Mouse (Mus musculus): ENCODE measurements at regions not wholly inside any gene's neighbourhood (a gene's known extent, or its start where the extent isn't known, plus 50 kb on each side); places are given as distances from the start of the nearest gene placed in this dataset.

DNA sequence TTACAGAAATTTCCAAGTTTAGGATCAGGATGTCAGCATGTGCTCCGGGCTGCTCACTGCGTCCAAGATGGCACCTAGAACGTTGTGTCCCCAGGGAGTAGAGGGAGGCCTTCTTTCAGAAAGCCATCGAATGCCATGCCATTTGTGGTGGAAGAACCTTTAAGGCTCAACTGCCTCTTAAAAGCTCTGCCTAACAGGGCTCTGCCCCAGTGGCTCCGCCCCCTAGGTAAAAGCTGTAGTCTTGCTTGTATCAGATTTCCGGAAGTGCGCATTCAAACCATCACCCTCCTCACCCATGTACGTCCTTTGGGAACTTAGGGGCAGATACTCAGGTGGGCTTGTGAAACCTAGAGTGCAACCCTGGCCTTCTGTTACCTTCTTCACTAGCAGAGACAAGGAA is 54.0 kb upstream of the Psmd7 start:
- Histone ChIP-seq H3K36me3 (replicated peaks) (no peaks in the 10 kb centered on the region), H3K27ac (replicated peaks) (no peak overlapping the region), H3K9me3 (no peaks in the 10 kb centered on the region), H3K4me1 (peaks cover 5% of the 10 kb centered on the region; the same call in 1 of the 2 replicates), H3K27me3 (replicated peaks; ENCODE audit: low read depth, poor library complexity, severe bottlenecking) (no peaks in the 10 kb centered on the region), H3K4me3 (no peak overlapping the region)
- DNase-seq (ENCODE audit: low spot score): no peak
- 75% methylated on average over 8 of the region's 8 CpGs for WGBS

DNA sequence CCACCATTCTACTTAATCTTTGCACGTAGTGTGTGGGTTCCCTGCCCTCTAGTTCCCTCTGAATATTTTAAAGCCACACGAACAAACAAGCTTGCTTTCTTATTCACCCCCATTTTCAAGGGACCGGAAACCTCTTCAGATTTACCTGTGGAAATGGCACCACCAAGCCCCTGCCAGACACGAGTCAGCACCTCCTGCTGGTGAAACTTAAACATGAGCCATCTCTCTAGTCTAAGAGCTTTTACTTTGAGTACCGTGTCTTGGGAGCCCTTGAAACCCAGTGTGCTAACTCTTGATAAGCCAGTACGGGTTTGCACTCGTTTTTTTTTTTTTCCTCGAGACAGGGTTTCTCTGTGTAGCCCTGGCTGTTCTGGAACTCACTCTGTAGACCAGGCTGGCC is 59.7 kb upstream of the Psmd7 start:
- no peaks in the 10 kb centered on the region for H3K4me1 ChIP-seq
- no peak overlapping the region for H3K27ac ChIP-seq (replicated peaks)
- H3K4me3 ChIP-seq: no peak overlapping the region
- DNase-seq (ENCODE audit: low spot score): no peak
- 84% methylated on average over 8 of the region's 8 CpGs for WGBS
- no peaks in the 10 kb centered on the region for H3K36me3 ChIP-seq (replicated peaks)
- no peaks in the 10 kb centered on the region for H3K9me3 ChIP-seq
- H3K27me3 ChIP-seq (replicated peaks; ENCODE audit: low read depth, poor library complexity, severe bottlenecking): no peaks in the 10 kb centered on the region

DNA sequence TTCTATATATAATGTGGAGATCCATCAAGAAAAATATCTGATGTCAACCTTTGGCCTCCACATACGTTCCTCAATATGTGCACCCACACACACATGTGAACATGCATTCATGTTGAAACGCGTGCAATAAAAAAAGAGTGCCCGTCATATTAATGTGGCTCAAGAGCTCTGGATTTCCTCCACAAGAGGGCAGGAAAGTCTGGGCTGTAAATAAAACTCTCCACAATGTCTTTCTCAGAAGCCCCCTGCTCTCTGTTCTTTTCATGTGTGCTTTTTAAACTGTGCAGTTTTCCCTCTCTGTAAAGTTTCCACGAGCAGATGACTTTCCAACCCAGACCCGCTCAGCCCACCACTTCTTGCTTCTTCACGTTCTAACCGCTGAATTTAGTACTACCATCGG is 62.0 kb upstream of the Psmd7 start:
- H3K9me3 ChIP-seq: no peaks in the 10 kb centered on the region
- no peaks in the 10 kb centered on the region for H3K4me1 ChIP-seq
- H3K36me3 ChIP-seq (replicated peaks): no peaks in the 10 kb centered on the region
- WGBS: 92% methylated on average over 9 of the region's 9 CpGs
- no peak for DNase-seq (ENCODE audit: low spot score)
- H3K27me3 ChIP-seq (replicated peaks; ENCODE audit: low read depth, poor library complexity, severe bottlenecking): no peaks in the 10 kb centered on the region
- H3K27ac ChIP-seq (replicated peaks): no peak overlapping the region
- H3K4me3 ChIP-seq: no peak overlapping the region

DNA sequence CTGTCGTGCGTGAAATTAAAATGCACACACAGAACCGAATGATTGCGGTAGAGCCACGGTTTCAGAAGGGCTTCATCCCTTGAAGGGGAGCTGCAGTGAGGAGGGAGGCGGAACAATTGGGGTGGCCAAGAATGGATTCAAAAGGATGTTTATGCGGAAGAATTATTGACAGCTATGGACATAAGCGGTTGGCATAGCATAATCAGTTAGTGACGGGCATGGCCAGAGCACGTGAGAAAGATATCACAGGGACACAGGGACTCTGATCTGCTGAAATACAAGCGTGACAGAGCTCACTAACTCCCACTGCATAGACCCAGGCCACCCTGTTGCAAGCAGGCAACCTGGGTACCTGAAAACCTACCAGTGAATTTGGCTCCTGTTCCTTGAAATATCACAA is 63.2 kb upstream of the Psmd7 start:
- Histone ChIP-seq H3K27me3 (replicated peaks; ENCODE audit: low read depth, poor library complexity, severe bottlenecking) (no peaks in the 10 kb centered on the region), H3K36me3 (replicated peaks) (no peaks in the 10 kb centered on the region), H3K4me3 (no peak overlapping the region), H3K4me1 (no peaks in the 10 kb centered on the region), H3K27ac (replicated peaks) (no peak overlapping the region), H3K9me3 (no peaks in the 10 kb centered on the region)
- DNase-seq (ENCODE audit: low spot score): no peak
- WGBS: 87% methylated on average over 11 of the region's 11 CpGs

DNA sequence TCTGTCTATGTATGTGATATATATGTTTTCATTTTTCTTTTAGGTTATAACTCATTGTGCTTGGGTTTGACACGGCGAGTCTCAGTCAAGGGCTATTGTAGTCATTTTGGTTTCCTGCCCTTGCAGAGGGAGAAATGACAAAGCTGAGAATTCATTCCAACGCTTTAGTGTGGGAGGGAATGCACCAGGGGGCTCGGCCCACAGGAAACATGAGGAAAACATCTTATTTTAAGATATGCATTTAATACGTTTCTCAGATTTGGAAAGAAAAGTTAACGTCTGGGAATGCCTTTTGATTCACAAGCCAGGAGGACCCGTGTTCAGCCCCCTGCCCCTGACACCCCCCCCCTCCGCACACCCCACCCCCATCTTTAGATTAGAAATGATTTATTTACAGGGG is 64.0 kb upstream of the Psmd7 start:
- Histone ChIP-seq H3K36me3 (replicated peaks) (no peaks in the 10 kb centered on the region), H3K4me3 (no peak overlapping the region), H3K27me3 (replicated peaks; ENCODE audit: low read depth, poor library complexity, severe bottlenecking) (no peaks in the 10 kb centered on the region), H3K4me1 (no peaks in the 10 kb centered on the region), H3K9me3 (no peaks in the 10 kb centered on the region), H3K27ac (replicated peaks) (no peak overlapping the region)
- 84% methylated on average over 8 of the region's 8 CpGs for WGBS
- no peak for DNase-seq (ENCODE audit: low spot score)

DNA sequence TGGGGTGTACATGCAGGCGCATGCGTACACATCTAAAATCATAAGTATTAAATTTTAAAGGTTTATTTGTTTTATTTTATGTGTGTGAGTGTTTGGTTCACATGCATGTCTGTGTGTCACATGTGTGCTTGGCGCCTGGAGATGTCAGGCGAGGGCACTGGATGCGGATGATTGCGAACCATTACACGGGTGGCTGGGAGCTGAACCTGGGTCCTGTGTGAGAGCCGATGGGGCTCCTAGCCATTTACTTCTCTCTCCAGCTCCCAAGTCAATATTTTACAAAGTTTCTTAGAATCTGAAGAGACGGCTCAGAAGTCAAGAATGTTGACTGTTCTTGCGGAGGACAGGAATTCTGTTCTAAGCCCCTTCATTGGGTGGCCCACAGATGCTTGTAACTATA is 65.4 kb upstream of the Psmd7 start:
- no peak overlapping the region for H3K4me3 ChIP-seq
- no peaks in the 10 kb centered on the region for H3K36me3 ChIP-seq (replicated peaks)
- H3K27ac ChIP-seq (replicated peaks): no peak overlapping the region
- WGBS: 94% methylated on average over 10 of the region's 10 CpGs
- no peaks in the 10 kb centered on the region for H3K4me1 ChIP-seq
- H3K9me3 ChIP-seq: no peaks in the 10 kb centered on the region
- no peak for DNase-seq (ENCODE audit: low spot score)
- no peaks in the 10 kb centered on the region for H3K27me3 ChIP-seq (replicated peaks; ENCODE audit: low read depth, poor library complexity, severe bottlenecking)

DNA sequence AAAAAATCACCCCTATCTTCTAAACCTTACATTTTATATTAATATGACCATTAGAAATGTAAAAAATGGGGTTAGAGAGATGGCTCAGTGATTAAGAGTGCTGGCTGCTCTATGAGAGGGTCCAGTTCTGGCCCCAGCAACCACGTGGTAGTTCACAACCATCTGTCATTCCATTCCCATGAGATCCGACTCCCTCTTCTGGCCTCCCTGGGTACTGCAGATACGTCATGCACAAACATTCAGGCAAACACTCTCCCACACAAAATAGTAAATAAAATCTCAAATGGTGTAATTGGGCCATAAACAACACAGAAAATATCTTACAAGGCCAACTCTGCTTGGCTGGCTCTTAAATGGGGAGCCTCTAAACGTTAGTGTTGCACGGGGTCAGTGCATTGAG is 68.4 kb upstream of the Psmd7 start:
- Histone ChIP-seq H3K4me3 (no peak overlapping the region), H3K27ac (replicated peaks) (no peak overlapping the region), H3K36me3 (replicated peaks) (no peaks in the 10 kb centered on the region), H3K4me1 (no peaks in the 10 kb centered on the region), H3K27me3 (replicated peaks; ENCODE audit: low read depth, poor library complexity, severe bottlenecking) (no peaks in the 10 kb centered on the region; the same call in 1 of the 2 replicates), H3K9me3 (no peaks in the 10 kb centered on the region)
- 76% methylated on average over 5 of the region's 5 CpGs for WGBS
- no peak for DNase-seq (ENCODE audit: low spot score)

DNA sequence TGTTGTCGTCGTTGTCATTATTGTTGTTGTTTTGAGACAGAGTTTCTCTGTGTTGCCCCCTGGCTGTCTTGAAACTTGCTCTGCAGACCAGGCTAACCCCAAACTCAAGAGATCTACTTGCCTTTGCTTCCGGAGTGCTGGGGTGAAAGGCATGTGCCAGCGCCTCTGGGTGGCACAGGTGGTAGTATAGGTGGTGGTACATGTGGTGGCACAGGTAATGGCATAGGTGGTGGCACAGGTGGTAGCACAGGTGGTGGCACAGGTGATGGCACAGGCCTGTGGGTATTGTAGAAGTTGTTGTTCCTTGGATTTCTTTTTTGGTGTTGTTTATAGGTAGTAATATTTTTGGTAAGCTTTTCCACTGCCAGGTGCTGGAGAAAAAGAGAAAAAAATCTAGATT is 69.5 kb upstream of the Psmd7 start:
- Histone ChIP-seq H3K27me3 (replicated peaks; ENCODE audit: low read depth, poor library complexity, severe bottlenecking) (no peaks in the 10 kb centered on the region; the same call in 1 of the 2 replicates), H3K4me1 (no peaks in the 10 kb centered on the region), H3K4me3 (no peak overlapping the region), H3K9me3 (no peaks in the 10 kb centered on the region), H3K27ac (replicated peaks) (no peak overlapping the region), H3K36me3 (replicated peaks) (no peaks in the 10 kb centered on the region)
- 92% methylated on average over 4 of the region's 4 CpGs for WGBS
- DNase-seq (ENCODE audit: low spot score): no peak

DNA sequence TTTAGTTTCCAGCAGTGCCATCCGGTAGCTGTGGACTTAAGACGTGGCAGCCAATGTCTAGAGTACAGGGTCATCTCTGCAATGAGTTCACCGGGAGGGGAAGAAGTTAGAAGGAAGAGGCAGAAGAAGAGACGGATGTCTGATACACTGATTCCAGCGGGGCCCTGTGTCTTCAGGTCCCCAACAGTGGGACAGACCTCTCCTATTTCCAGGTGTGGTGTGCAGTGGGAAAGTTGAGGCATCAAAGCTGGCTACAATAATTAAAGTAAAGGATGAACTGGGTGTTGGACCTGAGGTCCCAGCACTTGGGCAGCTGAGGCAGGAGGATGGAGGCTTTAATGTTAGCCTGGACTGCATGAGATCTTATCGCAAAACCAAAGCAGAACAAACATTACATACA is 70.1 kb upstream of the Psmd7 start:
- no peak overlapping the region for H3K4me3 ChIP-seq
- DNase-seq (ENCODE audit: low spot score): no peak
- H3K9me3 ChIP-seq: no peaks in the 10 kb centered on the region
- no peaks in the 10 kb centered on the region for H3K36me3 ChIP-seq (replicated peaks)
- no peaks in the 10 kb centered on the region; the same call in 1 of the 2 replicates for H3K27me3 ChIP-seq (replicated peaks; ENCODE audit: low read depth, poor library complexity, severe bottlenecking)
- no peaks in the 10 kb centered on the region for H3K4me1 ChIP-seq
- WGBS: 94% methylated on average over 6 of the region's 6 CpGs
- H3K27ac ChIP-seq (replicated peaks): no peak overlapping the region

DNA sequence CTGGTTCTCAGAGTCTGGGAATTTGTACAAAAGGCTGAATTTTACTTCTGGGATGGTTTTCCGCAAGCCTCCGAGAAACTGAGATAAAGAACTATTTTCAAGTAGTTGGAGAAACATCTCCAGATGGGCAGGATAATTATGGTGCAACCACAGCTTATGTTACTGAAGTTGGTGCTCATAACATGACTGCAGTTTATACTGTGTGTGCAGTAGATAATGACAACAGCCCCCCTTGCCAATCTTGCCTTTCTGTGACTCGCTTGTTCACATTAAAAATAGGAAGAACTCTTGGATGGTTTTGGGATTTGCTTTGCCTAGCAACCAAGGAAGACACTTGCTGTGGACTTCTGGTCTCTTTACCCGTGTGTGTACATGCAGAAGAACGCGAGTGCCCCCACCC is 72.4 kb upstream of the Psmd7 start:
- no peak overlapping the region for H3K4me3 ChIP-seq
- no peak overlapping the region for H3K27ac ChIP-seq (replicated peaks)
- no peaks in the 10 kb centered on the region; the same call in 1 of the 2 replicates for H3K27me3 ChIP-seq (replicated peaks; ENCODE audit: low read depth, poor library complexity, severe bottlenecking)
- WGBS: 91% methylated on average over 6 of the region's 6 CpGs
- H3K9me3 ChIP-seq: no peaks in the 10 kb centered on the region
- H3K36me3 ChIP-seq (replicated peaks): no peaks in the 10 kb centered on the region
- no peaks in the 10 kb centered on the region for H3K4me1 ChIP-seq
- no peak for DNase-seq (ENCODE audit: low spot score)

DNA sequence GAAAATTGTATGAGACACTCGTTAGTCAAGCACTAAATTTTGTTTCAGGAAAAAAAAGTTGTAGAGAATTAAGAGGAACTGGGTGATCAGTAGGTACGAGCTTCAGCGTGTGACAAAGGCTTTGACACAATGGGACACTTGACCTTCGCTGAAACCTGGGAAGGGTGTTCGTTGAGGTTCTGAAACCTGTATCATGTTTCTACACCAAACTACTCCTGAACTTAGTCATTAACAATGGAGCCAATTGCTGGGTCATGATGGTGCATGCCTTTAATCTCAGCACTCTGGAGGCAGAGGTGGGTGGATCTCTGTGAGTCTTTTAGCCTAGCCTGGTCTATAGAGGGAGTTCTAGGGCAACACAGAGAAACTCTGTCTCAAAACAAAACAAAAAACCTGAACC is 81.3 kb upstream of the Psmd7 start:
- Histone ChIP-seq H3K4me3 (no peak overlapping the region), H3K27me3 (replicated peaks; ENCODE audit: low read depth, poor library complexity, severe bottlenecking) (no peaks in the 10 kb centered on the region), H3K4me1 (no peaks in the 10 kb centered on the region), H3K9me3 (no peaks in the 10 kb centered on the region), H3K27ac (replicated peaks) (no peak overlapping the region), H3K36me3 (replicated peaks) (no peaks in the 10 kb centered on the region)
- whole genome bisulfite sequencing: 87% methylated on average over 5 of the region's 5 CpGs
- no peak for DNase-seq (ENCODE audit: low spot score)

DNA sequence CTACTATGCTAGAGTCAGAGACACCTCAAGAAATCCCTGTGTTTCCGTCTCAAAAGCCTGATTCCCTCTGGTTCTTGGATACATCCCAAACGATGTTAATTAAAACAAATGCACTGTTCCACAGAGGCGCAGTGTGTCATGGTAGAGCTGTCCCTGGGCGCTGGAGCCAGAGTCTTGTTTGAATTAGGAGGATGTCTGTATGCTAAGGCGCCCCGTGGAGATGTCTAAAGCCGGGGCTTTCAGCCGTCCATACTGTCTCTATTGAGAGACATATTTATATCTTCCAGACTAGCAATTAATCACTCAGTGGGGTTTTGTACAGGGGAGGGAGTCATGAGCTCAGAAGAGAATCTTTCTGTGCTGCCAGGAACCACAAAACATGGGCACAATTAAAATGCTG is 83.2 kb upstream of the Psmd7 start:
- DNase-seq (ENCODE audit: low spot score): no peak
- Histone ChIP-seq H3K27ac (replicated peaks) (no peak overlapping the region), H3K9me3 (no peaks in the 10 kb centered on the region), H3K4me1 (no peaks in the 10 kb centered on the region), H3K4me3 (no peak overlapping the region), H3K27me3 (replicated peaks; ENCODE audit: low read depth, poor library complexity, severe bottlenecking) (no peaks in the 10 kb centered on the region), H3K36me3 (replicated peaks) (no peaks in the 10 kb centered on the region)
- WGBS: 61% methylated on average over 8 of the region's 8 CpGs

DNA sequence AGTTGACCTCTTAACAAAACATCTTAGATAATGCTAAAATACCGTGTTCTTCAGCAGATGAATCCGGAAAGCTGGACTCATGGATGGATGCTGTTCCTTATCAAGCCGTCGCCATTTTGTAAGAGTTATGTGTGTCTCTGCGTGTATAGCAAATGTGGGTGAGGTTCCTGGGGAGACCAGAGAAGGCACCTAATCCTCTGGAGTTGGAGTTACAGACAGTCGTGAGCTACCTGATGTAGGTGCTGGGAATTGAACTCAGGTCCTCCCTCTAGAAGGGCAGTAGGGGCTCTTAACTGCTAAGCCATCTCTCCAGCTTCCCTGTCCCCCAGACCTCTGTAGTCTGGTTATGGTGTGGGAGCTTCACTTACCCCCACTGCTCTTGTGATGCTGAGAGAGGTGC is 84.4 kb upstream of the Psmd7 start:
- H3K4me1 ChIP-seq: no peaks in the 10 kb centered on the region
- no peak overlapping the region for H3K27ac ChIP-seq (replicated peaks)
- WGBS: 91% methylated on average over 6 of the region's 6 CpGs
- H3K9me3 ChIP-seq: no peaks in the 10 kb centered on the region
- H3K4me3 ChIP-seq: no peak overlapping the region
- H3K27me3 ChIP-seq (replicated peaks; ENCODE audit: low read depth, poor library complexity, severe bottlenecking): no peaks in the 10 kb centered on the region
- no peak for DNase-seq (ENCODE audit: low spot score)
- H3K36me3 ChIP-seq (replicated peaks): no peaks in the 10 kb centered on the region

DNA sequence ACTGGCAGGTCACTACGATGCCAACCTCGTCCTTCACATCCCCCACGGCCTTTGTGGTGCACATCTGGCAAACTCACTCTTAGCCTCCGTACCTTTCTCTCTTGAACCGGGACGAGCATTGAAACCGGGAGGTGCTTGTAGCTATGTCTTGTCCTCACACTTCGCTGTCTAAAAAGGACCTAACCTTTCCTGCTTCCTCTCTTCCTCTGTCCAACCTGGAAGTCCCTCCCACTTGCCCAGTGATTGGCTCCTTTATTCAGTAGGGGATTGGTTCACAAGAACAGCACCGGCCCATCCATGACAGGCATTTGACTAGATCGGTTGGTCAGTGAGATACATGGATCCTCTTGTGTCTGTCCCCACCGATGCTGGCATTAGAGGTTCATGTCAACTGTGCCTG is 93.8 kb upstream of the Psmd7 start:
- no peak overlapping the region for H3K4me3 ChIP-seq
- H3K27ac ChIP-seq (replicated peaks): no peak overlapping the region
- peaks cover 12% of the 10 kb centered on the region for H3K4me1 ChIP-seq
- no peaks in the 10 kb centered on the region for H3K9me3 ChIP-seq
- H3K36me3 ChIP-seq (replicated peaks): no peaks in the 10 kb centered on the region
- DNase-seq (ENCODE audit: low spot score): no peak
- peaks cover 15% of the 10 kb centered on the region; the same call in 1 of the 2 replicates for H3K27me3 ChIP-seq (replicated peaks; ENCODE audit: low read depth, poor library complexity, severe bottlenecking)
- 94% methylated on average over 11 of the region's 11 CpGs for WGBS

Measured in embryonic facial prominence, embryonic 10.5 days (tissue).